Mouse (Mus musculus) induced T-regulatory cell, adult 2 months (primary cell): ENCODE measurements around the gene Gm42420.
A peak's percentile ranks its signal among the peaks of the same experiment; 100 is the strongest.

Experiments used
- DNase-seq: peaks from one replicate; pipeline ENCODE4 v3.0.0-alpha.2; 2012; ENCODE audit warnings: low read depth

Gm42420 gene

GRCm38 (mm10) chr6:39573791-39574554 is 11.6 kb upstream of the Gm42420 start, which contains the start of gene Adck2:
Gene Adck2, plus strand, starts transcription at chr6:39573873.
- peak; percentile 89 for DNase-seq

GRCm38 (mm10) chr6:39574555-39574869 is 11.0 kb upstream of the Gm42420 start:
- no peak for DNase-seq

- peak; percentile 23 for DNase-seq
Measured at GRCm38 (mm10) chr6:39574951-39575350, 10.6 kb upstream of the Gm42420 start.

- DNase-seq = no peak
Measured at GRCm38 (mm10) chr6:39579552-39579951, 6.0 kb upstream of the Gm42420 start.

- DNase-seq = no peak
Measured at GRCm38 (mm10) chr6:39580558-39580957, 5.0 kb upstream of the Gm42420 start.

- DNase-seq = no peak
Measured at GRCm38 (mm10) chr6:39581087-39581784, 4.3 kb upstream of the Gm42420 start.

- DNase-seq = peak; percentile 12
Measured at GRCm38 (mm10) chr6:39591481-39591880, 5.9 kb downstream of the Gm42420 start.

- peak; percentile 97 for DNase-seq
Measured at GRCm38 (mm10) chr6:39592401-39593214, 7.1 kb downstream of the Gm42420 start, which contains the start of gene Ndufb2. Gene Ndufb2, plus strand, starts transcription at chr6:39592574.

GRCm38 (mm10) chr6:39600851-39601250 is 15.3 kb downstream of the Gm42420 start:
- no peak for DNase-seq

- DNase-seq = no peak
Measured at GRCm38 (mm10) chr6:39601828-39602227, 16.3 kb downstream of the Gm42420 start.

- DNase-seq = no peak
Measured at GRCm38 (mm10) chr6:39604565-39604964, 19.0 kb downstream of the Gm42420 start.

GRCm38 (mm10) chr6:39606056-39606455 is 20.5 kb downstream of the Gm42420 start:
- no peak for DNase-seq

GRCm38 (mm10) chr6:39606862-39607261 is 21.3 kb downstream of the Gm42420 start:
- DNase-seq = peak; percentile 74

GRCm38 (mm10) chr6:39607365-39607764 is 21.8 kb downstream of the Gm42420 start:
- DNase-seq = no peak

- peak; percentile 27 for DNase-seq
Measured at GRCm38 (mm10) chr6:39610207-39610606, 24.7 kb downstream of the Gm42420 start.

- no peak for DNase-seq
Measured at GRCm38 (mm10) chr6:39611296-39611695, 25.7 kb downstream of the Gm42420 start.
